Mouse (Mus musculus): ENCODE measurements around the gene Pdia3. TPM values are rescaled to one million over a fixed set of nuclear protein-coding genes. Genes with fewer than 3 reads are reported as not detected.
"Not testable (repeated sequence)": the region's sequence is repeated elsewhere in the genome, so short reads cannot be mapped to it uniquely, and the experiment has no call there.

Gene Pdia3
- polyA plus RNA-seq, 1 experiment, result 96.5 TPM

- H3K27ac ChIP-seq (ENCODE audit: insufficient read depth, low read length); H3K4me1 ChIP-seq (ENCODE audit: control insufficient read depth, insufficient read depth, low read length); H3K27me3 ChIP-seq (ENCODE audit: control insufficient read depth, insufficient read depth, low read length): not testable (repeated sequence)
- H3K4me3 ChIP-seq (replicated peaks; ENCODE audit: insufficient read depth, low read depth, low read length), result peak within 1 kb of the TSS; percentile 75
- TF ChIP-seq POLR2A (IDR thresholded peaks at IDR 0.05; ENCODE audit: borderline replicate concordance, insufficient read depth, low read length), result peak; percentile 94
- 6% methylated on average over 41 of the region's 41 CpGs for WGBS
- peak; percentile 82 to 89 for DNase-seq
Observed at GRCm38 (mm10) chr2:121473301-121474179, 60.0 kb downstream of the Pdia3 start, which contains the start of gene Mfap1b. TSS of gene Mfap1b (minus strand) at chr2:121474067.

GRCm38 (mm10) chr2:121474180-121474535 lies 60.6 kb downstream of the Pdia3 start:
- no peaks in the 10 kb centered on the region for H3K4me1 ChIP-seq (ENCODE audit: control insufficient read depth, insufficient read depth, low read length)
- WGBS, result 27% methylated on average over 8 of the region's 8 CpGs
- TF ChIP-seq POLR2A (IDR thresholded peaks at IDR 0.05; ENCODE audit: borderline replicate concordance, insufficient read depth, low read length), result no peak
- no peak for TF ChIP-seq CTCF (IDR thresholded peaks at IDR 0.05; ENCODE audit: borderline replicate concordance, insufficient read depth, low read depth, low read length)
- H3K27me3 ChIP-seq (ENCODE audit: control insufficient read depth, insufficient read depth, low read length), result no peaks in the 10 kb centered on the region
- peak overlapping the region; percentile 54 for H3K4me3 ChIP-seq (replicated peaks; ENCODE audit: insufficient read depth, low read depth, low read length)
- no peak for DNase-seq
- no peak overlapping the region for H3K27ac ChIP-seq (ENCODE audit: insufficient read depth, low read length)

GRCm38 (mm10) chr2:121475306-121475705 lies 61.7 kb downstream of the Pdia3 start:
- not testable (repeated sequence) for H3K4me1 ChIP-seq (ENCODE audit: control insufficient read depth, insufficient read depth, low read length); H3K27me3 ChIP-seq (ENCODE audit: control insufficient read depth, insufficient read depth, low read length); DNase-seq; H3K4me3 ChIP-seq (replicated peaks; ENCODE audit: insufficient read depth, low read depth, low read length); H3K27ac ChIP-seq (ENCODE audit: insufficient read depth, low read length)
- 94% methylated on average over 2 of the region's 2 CpGs for WGBS

- Histone ChIP-seq H3K27me3 (ENCODE audit: control insufficient read depth, insufficient read depth, low read length) (no peaks in the 10 kb centered on the region), H3K4me3 (replicated peaks; ENCODE audit: insufficient read depth, low read depth, low read length) (no peak overlapping the region), H3K27ac (ENCODE audit: insufficient read depth, low read length) (no peak overlapping the region), H3K4me1 (ENCODE audit: control insufficient read depth, insufficient read depth, low read length) (no peaks in the 10 kb centered on the region)
- no peak for TF ChIP-seq POLR2A (IDR thresholded peaks at IDR 0.05; ENCODE audit: borderline replicate concordance, insufficient read depth, low read length)
- TF ChIP-seq CTCF (IDR thresholded peaks at IDR 0.05; ENCODE audit: borderline replicate concordance, insufficient read depth, low read depth, low read length), result no peak
- 72% methylated on average over 3 of the region's 3 CpGs for WGBS
- DNase-seq, result no peak
Observed at GRCm38 (mm10) chr2:121477491-121478266, 64.1 kb downstream of the Pdia3 start.

GRCm38 (mm10) chr2:121480498-121480897 lies 66.9 kb downstream of the Pdia3 start:
- DNase-seq, result no peak
- no peak overlapping the region for H3K27ac ChIP-seq (ENCODE audit: insufficient read depth, low read length)
- 54% methylated on average over 3 of the region's 3 CpGs for WGBS
- TF ChIP-seq CTCF (IDR thresholded peaks at IDR 0.05; ENCODE audit: borderline replicate concordance, insufficient read depth, low read depth, low read length) (peak; percentile 28; the same call in 1 of the 2 replicates), POLR2A (IDR thresholded peaks at IDR 0.05; ENCODE audit: borderline replicate concordance, insufficient read depth, low read length) (no peak)
- no peak overlapping the region for H3K4me3 ChIP-seq (replicated peaks; ENCODE audit: insufficient read depth, low read depth, low read length)
- H3K27me3 ChIP-seq (ENCODE audit: control insufficient read depth, insufficient read depth, low read length), result no peaks in the 10 kb centered on the region; the same call in 1 of the 2 replicates
- no peaks in the 10 kb centered on the region for H3K4me1 ChIP-seq (ENCODE audit: control insufficient read depth, insufficient read depth, low read length)

GRCm38 (mm10) chr2:121480916-121481315 lies 67.3 kb downstream of the Pdia3 start:
- not testable (repeated sequence) for H3K27me3 ChIP-seq (ENCODE audit: control insufficient read depth, insufficient read depth, low read length); H3K4me3 ChIP-seq (replicated peaks; ENCODE audit: insufficient read depth, low read depth, low read length); H3K4me1 ChIP-seq (ENCODE audit: control insufficient read depth, insufficient read depth, low read length); H3K27ac ChIP-seq (ENCODE audit: insufficient read depth, low read length); DNase-seq
- 88% methylated on average over 13 of the region's 13 CpGs for WGBS

DNA sequence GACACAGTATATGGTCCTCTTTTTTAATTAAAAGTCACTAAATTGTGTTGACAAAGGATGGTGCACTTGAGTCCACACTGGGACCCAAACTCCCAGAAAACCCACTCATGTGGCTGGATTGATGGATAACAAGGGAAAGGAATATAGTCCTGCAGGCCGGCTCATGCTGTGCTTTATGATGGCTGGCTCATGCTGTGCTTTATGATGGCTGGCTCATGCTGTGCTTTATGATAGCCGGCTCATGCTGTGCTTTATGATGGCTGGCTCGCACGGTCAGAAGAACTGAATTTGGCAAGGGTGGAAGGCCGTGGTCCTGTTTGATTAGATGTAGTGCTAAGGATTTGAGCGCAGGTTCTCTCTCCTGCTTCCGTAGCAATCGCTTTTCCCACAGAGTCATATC lies 70.0 kb downstream of the Pdia3 start:
- H3K4me1 ChIP-seq (ENCODE audit: control insufficient read depth, insufficient read depth, low read length), result no peaks in the 10 kb centered on the region
- H3K27ac ChIP-seq (ENCODE audit: insufficient read depth, low read length), result no peak overlapping the region
- 12% methylated on average over 8 of the region's 8 CpGs for WGBS
- no peak overlapping the region for H3K4me3 ChIP-seq (replicated peaks; ENCODE audit: insufficient read depth, low read depth, low read length)
- no peak for DNase-seq
- no peaks in the 10 kb centered on the region; the same call in 1 of the 2 replicates for H3K27me3 ChIP-seq (ENCODE audit: control insufficient read depth, insufficient read depth, low read length)
- TF ChIP-seq CTCF (IDR thresholded peaks at IDR 0.05; ENCODE audit: borderline replicate concordance, insufficient read depth, low read depth, low read length), result no peak
- no peak for TF ChIP-seq POLR2A (IDR thresholded peaks at IDR 0.05; ENCODE audit: borderline replicate concordance, insufficient read depth, low read length)

- 80% methylated on average over 2 of the region's 2 CpGs for WGBS
- not testable (repeated sequence) for H3K27ac ChIP-seq (ENCODE audit: insufficient read depth, low read length); DNase-seq; H3K4me1 ChIP-seq (ENCODE audit: control insufficient read depth, insufficient read depth, low read length); H3K4me3 ChIP-seq (replicated peaks; ENCODE audit: insufficient read depth, low read depth, low read length); H3K27me3 ChIP-seq (ENCODE audit: control insufficient read depth, insufficient read depth, low read length)
Observed at GRCm38 (mm10) chr2:121484403-121484802, 70.8 kb downstream of the Pdia3 start.

Other genes with a start within 250 kb of the Pdia3 start
- 40.2 and 47.4 TPM in 2 replicates for gene Tubgcp4, start 243.1 kb upstream of the Pdia3 start, polyA plus RNA-seq (2012; rRNA removed)
- 6.4 and 6.8 TPM in 2 replicates for gene Zscan29, start 242.7 kb upstream of the Pdia3 start, polyA plus RNA-seq (2012; rRNA removed)
- 57.9 and 59.4 TPM in 2 replicates for gene Trp53bp1, start 142.4 kb upstream of the Pdia3 start, polyA plus RNA-seq (2012; rRNA removed)
- 223 and 254 TPM in 2 replicates for gene Map1a, start 124.2 kb upstream of the Pdia3 start, polyA plus RNA-seq (2012; rRNA removed)
- gene Ppip5k1, start 58.4 kb upstream of the Pdia3 start, polyA plus RNA-seq (2012; rRNA removed), result 160 and 183 TPM in 2 replicates
- gene Ckmt1, start 56.1 kb upstream of the Pdia3 start, polyA plus RNA-seq (2012; rRNA removed), result 504 and 518 TPM in 2 replicates
- gene Strc, start 26.6 kb upstream of the Pdia3 start, polyA plus RNA-seq (2012; rRNA removed), result 0.62 and 0.81 TPM in 2 replicates
- gene Catsper2, start within 50 bp of the Pdia3 start, polyA plus RNA-seq (2012; rRNA removed), result 7.1 and 7.4 TPM in 2 replicates
- 0.08 TPM in 1 of 2 replicates, not detected in the other for gene Ell3, start 30.5 kb downstream of the Pdia3 start, polyA plus RNA-seq (2012; rRNA removed)
- 282 and 303 TPM in 2 replicates for gene Serf2, start 35.4 kb downstream of the Pdia3 start, polyA plus RNA-seq (2012; rRNA removed)
- gene Hypk, start 39.5 kb downstream of the Pdia3 start, polyA plus RNA-seq (2012; rRNA removed), result 24.7 and 27.5 TPM in 2 replicates
- 0.46 and 0.57 TPM in 2 replicates for gene Serinc4, start 43.0 kb downstream of the Pdia3 start, polyA plus RNA-seq (2012; rRNA removed)
- 29.0 and 29.7 TPM in 2 replicates for gene Mfap1b, start 60.3 kb downstream of the Pdia3 start, polyA plus RNA-seq (2012; rRNA removed)
- gene Mfap1a, start 92.9 kb downstream of the Pdia3 start, polyA plus RNA-seq (2012; rRNA removed), result 19.5 and 19.7 TPM in 2 replicates
- gene Wdr76, start 92.9 kb downstream of the Pdia3 start, polyA plus RNA-seq (2012; rRNA removed), result 4.3 and 4.9 TPM in 2 replicates